Mouse (Mus musculus) hindbrain, embryonic 11.5 days (tissue): ENCODE measurements around the gene Fam57b. TPM values are rescaled to one million over a fixed set of nuclear protein-coding genes. Genes with fewer than 3 reads are reported as not detected.
"Not testable (repeated sequence)": the region's sequence is repeated elsewhere in the genome, so short reads cannot be mapped to it uniquely, and the experiment has no call there.

Experiments used
- ATAC-seq: fragments of 200-750 bp; cut with Nextera tagmentation; 2 replicates; pipeline ENCODE4 v1.8.0; 2017; ENCODE audit warnings: mild to moderate bottlenecking, moderate TSS enrichment, moderate library complexity; ENCODE audit not compliant: low FRiP score
- DNase-seq: peaks from one replicate; pipeline ENCODE4 v3.0.0-alpha.2; 2015; ENCODE audit warnings: low spot score
- H3K27ac ChIP-seq: fragments of 300-500 bp; sonication (generic); 2 replicates; pipeline ENCODE4 v1.5.1; 2014; ENCODE audit warnings: mild to moderate bottlenecking, low read depth, low read length
- H3K27me3 ChIP-seq: fragments of 300-500 bp; sonication (generic); 2 replicates; pipeline ENCODE4 v1.6.1; 2014; ENCODE audit warnings: mild to moderate bottlenecking, low read length, moderate library complexity, mixed read lengths; ENCODE audit not compliant: control insufficient read depth, insufficient read depth
- H3K36me3 ChIP-seq: fragments of 300-500 bp; sonication (generic); 2 replicates; pipeline ENCODE4 v1.6.1; 2014; ENCODE audit warnings: mild to moderate bottlenecking, low read length, moderate library complexity, mixed read lengths; ENCODE audit not compliant: control insufficient read depth, insufficient read depth
- H3K4me1 ChIP-seq: fragments of 300-500 bp; sonication (generic); replicated peaks from 2 replicates; pipeline ENCODE4 v1.6.1; 2014; ENCODE audit warnings: low read length, mixed read lengths; ENCODE audit not compliant: control insufficient read depth, insufficient read depth
- H3K4me2 ChIP-seq: fragments of 300-500 bp; sonication (generic); replicated peaks from 2 replicates; pipeline ENCODE4 v1.6.1; 2014; ENCODE audit warnings: mild to moderate bottlenecking, low read depth, low read length
- H3K4me3 ChIP-seq: fragments of 300-500 bp; sonication (generic); 2 replicates; pipeline ENCODE4 v1.5.1; 2014; ENCODE audit warnings: low read depth, low read length
- H3K9ac ChIP-seq: fragments of 300-500 bp; sonication (generic); 2 replicates; pipeline ENCODE4 v1.6.1; 2014; ENCODE audit warnings: low read depth, low read length
- H3K9me3 ChIP-seq: fragments of 300-500 bp; sonication (generic); 2 replicates; pipeline ENCODE4 v1.6.1; 2016; ENCODE audit warnings: low read length; ENCODE audit not compliant: control insufficient read depth
- WGBS: fragments of 180-500 bp; shearing (Covaris S2); extraction: QIAGEN DNeasy Blood & Tissue Kit; methylation state at CpG from one replicate; pipeline ENCODE4 v1.1.7; 2014; 5-methylcytosine and 5-hydroxymethylcytosine counted together
- polyA plus RNA-seq: library from polyadenylated mRNA; unstranded; fragments of >200 nt; fragmentation: Nextera tagmentation; extraction: Ambion mirVana; gene quantifications from 2 replicates; pipeline ENCODE4 v1.2.1, GENCODE M21; 2014

The Fam57b gene
- polyA plus RNA-seq, 1 experiment from 2014 or later: 16.3 TPM

DNA sequence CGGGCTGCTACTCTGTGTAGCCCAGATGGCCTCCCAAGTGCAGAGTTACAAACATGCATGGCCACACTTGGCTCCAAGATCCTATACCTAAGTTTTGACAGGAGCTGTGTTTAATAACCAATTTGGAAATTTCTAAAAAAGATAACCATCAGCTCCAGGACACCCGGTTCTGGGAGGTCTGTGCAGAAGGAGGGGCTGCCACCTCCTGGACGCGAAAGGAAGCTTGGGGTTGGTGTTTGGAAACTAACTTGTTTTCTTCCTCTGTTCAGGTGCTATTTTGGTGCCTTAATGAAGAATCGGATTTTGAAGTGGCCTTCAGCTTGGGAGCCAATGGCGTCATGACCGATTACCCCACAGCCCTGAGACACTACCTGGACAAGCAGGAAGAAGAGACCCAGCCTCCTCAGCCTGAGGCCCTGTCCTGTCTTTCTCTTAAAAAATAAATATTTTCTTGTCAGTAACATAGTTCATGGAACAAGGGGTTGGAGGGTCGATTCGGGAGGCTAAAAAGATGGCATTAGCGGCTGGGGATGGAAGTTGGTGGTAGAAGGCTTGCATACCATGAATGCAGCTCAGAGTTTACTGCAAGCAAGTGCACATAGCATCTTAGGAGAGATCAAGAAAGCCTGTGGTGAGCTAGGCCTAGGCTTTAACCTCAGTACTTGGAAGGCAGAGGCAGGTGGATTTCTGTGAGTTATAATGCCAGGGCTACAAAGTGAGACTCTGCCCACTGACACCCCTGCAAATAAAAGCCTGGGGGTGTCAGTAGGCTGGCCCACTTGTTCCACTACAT, 22.1 kb upstream of the Fam57b start:
- H3K4me2 ChIP-seq: no peak overlapping the region
- H3K36me3 ChIP-seq: no peaks in the 10 kb centered on the region
- no peak overlapping the region for H3K9ac ChIP-seq
- H3K27ac ChIP-seq: no peak overlapping the region
- no peaks in the 10 kb centered on the region for H3K27me3 ChIP-seq
- H3K4me1 ChIP-seq: peaks cover 10% of the 10 kb centered on the region
- no peak for DNase-seq
- no peaks in the 10 kb centered on the region for H3K9me3 ChIP-seq
- WGBS: 83% methylated on average over 10 of the region's 10 CpGs
- no peak for ATAC-seq
- H3K4me3 ChIP-seq: no peak overlapping the region

DNA sequence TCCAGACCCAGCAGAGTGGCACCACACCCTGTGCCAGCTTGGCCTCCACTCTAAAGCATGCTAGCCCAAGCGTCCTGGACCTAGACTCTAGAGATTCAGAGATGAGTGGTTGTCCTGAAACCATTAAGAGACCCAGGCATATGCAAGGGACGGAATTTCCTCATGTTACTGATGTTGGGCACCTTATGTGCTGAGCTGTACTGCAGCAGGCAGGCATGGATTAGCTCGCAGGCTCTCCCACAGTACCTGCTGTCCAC, 21.6 kb upstream of the Fam57b start:
- Histone ChIP-seq H3K27me3 (no peaks in the 10 kb centered on the region), H3K4me2 (peak overlapping the region; percentile 95; the same call in 1 of the 2 replicates), H3K9ac (peak overlapping the region; percentile 85; the same call in 1 of the 2 replicates), H3K36me3 (no peaks in the 10 kb centered on the region), H3K4me3 (peak overlapping the region; percentile 56; the same call in 1 of the 2 replicates), H3K27ac (peak overlapping the region; percentile 71), H3K4me1 (peaks cover 10% of the 10 kb centered on the region), H3K9me3 (no peaks in the 10 kb centered on the region)
- 70% methylated on average over 3 of the region's 3 CpGs for WGBS
- DNase-seq: no peak
- no peak for ATAC-seq

DNA sequence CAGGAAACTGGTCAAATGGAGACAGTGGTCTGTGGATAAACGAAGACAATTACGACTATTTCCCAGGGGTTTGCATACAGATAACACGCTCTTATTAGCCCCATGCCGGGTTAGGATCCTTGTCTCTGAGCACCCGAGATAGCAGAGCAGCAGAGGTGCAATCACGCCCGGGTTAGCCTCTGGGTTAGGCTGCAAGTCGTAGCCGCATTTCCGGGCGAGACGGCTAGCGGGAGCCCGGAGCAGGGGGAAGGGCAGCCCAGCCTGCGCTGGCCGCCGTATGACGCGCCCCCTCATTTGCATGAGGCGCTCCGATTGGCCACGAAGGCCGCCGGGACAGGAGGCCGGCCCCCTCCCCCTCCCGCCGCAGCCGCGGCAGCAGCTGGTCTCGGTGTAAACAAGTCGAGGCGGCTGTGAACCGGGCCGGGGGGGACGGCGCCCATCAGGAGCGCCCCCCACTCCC, 20.8 kb upstream of the Fam57b start, which contains the start of gene Ypel3:
Ypel3 (plus strand) TSS at position 358 of the 460 bp plus-strand sequence.
- WGBS: under 1% methylated on average over 28 of the region's 37 CpGs
- peaks cover 10% of the 10 kb centered on the region for H3K4me1 ChIP-seq
- no peaks in the 10 kb centered on the region for H3K9me3 ChIP-seq
- no peaks in the 10 kb centered on the region for H3K36me3 ChIP-seq
- peak within 1 kb of the TSS; percentile 56 for H3K4me3 ChIP-seq
- ATAC-seq (peak; percentile 85), DNase-seq (peak; percentile 92)
- H3K27ac ChIP-seq: peak within 1 kb of the TSS; percentile 71
- H3K27me3 ChIP-seq: no peaks in the 10 kb centered on the region
- H3K9ac ChIP-seq: peak within 1 kb of the TSS; percentile 85
- H3K4me2 ChIP-seq: peak within 1 kb of the TSS; percentile 95

DNA sequence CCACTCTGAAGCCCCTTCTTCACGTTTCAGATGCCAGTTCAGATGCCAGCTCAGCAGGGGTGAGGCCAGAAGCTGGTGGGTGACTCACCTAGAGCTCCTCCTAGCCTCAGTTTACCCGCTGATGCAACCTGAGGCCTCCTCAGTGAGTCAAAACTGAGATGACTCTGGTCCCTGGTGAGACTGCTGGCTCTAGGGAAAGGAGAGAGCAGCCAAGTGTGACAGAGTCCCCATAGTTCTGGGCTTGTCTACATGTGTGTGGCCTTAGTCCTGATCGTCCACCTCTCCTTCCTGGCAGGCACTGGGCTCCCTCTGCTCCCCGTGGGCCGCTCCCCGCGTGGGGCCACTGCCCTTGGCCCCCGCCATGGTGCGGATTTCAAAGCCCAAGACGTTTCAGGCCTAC, 20.0 kb upstream of the Fam57b start:
- peak overlapping the region; percentile 56 for H3K4me3 ChIP-seq
- peaks cover 10% of the 10 kb centered on the region for H3K4me1 ChIP-seq
- no peaks in the 10 kb centered on the region for H3K9me3 ChIP-seq
- peak overlapping the region; percentile 42; the same call in 1 of the 2 replicates for H3K27ac ChIP-seq
- no peaks in the 10 kb centered on the region for H3K36me3 ChIP-seq
- WGBS: 40% methylated on average over 7 of the region's 10 CpGs
- H3K27me3 ChIP-seq: no peaks in the 10 kb centered on the region
- peak overlapping the region; percentile 85 for H3K9ac ChIP-seq
- H3K4me2 ChIP-seq: peak overlapping the region; percentile 95
- DNase-seq: no peak
- ATAC-seq: no peak

DNA sequence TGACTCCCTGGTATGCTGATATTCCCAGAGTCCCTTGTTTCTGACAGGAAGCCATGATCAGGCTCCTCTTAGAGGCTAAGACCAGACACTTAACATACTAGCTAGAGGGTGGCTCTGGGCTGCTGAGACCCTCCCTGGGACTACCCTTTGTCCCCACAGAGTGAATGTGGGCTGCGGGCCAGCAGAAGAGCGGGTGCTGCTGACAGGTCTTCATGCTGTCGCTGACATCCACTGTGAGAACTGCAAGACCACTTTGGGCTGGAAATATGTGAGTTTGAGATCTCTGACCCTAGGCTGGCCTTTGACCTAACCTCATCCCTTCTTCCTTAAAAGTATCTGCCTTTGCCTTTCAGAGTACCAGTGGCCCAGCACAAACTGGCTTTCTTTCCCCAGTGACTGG, 19.3 kb upstream of the Fam57b start:
- WGBS: 72% methylated on average over 3 of the region's 3 CpGs
- Histone ChIP-seq H3K4me1 (peaks cover 10% of the 10 kb centered on the region), H3K4me2 (0 out of 2 replicates have a peak overlapping the region, but pooled peaks have one; percentile 95), H3K9ac (no peak overlapping the region), H3K9me3 (no peaks in the 10 kb centered on the region), H3K27ac (no peak overlapping the region), H3K4me3 (no peak overlapping the region), H3K36me3 (no peaks in the 10 kb centered on the region), H3K27me3 (no peaks in the 10 kb centered on the region)
- DNase-seq (no peak), ATAC-seq (no peak)

DNA sequence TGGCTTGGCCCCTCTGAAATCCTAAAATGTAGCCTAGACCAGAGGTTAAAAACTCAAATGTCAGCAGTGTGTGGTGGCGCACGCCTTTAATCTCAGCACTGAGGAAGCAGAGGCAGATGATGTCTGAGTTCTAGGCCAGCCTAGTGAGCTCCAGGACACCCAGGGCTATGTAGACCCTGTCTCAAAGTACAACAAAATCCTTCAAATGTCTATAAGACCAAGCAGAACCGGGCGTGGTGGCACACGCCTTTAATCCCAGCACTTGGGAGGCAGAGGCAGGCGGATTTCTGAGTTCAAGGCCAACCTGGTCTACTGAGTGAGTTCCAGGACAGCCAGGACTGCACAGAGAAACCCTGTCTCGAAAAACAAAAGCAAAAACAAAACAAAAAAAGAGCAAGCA, 18.4 kb upstream of the Fam57b start:
- not testable (repeated sequence) for H3K4me2 ChIP-seq, ATAC-seq, H3K4me1 ChIP-seq, H3K9ac ChIP-seq, H3K27ac ChIP-seq, H3K9me3 ChIP-seq, DNase-seq, H3K36me3 ChIP-seq, H3K27me3 ChIP-seq, H3K4me3 ChIP-seq
- WGBS: 95% methylated on average over 7 of the region's 7 CpGs

DNA sequence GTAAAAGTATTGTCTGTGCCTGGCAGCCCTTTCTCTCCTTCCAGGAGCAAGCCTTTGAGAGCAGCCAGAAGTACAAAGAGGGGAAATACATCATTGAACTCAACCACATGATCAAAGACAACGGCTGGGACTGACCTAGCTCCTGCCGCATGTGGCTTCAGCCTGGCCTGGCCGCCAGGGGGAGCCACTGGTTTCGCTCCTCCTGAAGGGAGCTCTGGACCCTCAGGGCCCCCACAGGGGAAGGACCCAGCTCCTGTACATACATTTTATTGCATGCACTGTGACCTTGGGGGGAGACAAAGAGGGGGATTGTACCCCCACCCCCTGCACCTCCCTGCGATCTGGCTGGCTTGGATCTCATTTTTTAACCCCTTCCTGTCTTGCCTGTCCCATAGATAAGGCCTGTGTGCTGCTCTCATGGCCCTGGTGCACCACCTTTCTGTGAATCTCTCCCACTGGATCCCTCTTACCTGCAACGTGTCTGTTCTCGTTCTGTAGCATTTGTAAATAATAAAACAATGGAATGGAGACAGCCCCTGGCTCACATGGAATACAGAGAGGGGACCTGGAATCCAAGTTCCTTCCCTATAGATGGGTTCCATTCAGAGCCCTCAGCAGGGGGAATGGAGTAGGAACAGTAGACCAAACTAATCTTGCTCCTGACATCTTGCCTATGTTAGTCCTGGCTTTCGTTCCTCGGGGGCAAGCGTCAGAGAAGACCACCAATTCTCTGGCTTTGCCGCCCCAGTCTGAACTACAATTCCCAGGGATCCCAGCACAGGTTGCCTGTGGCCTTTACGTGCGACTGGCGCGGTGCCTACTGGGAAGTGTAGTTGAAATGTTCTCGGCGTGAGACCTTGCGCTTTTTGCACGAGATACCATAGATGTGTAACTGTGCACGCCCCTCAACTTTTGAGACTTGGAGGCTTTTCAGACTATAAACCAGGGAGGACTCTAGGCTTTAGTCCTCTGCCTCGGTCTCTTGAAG, 17.2 kb upstream of the Fam57b start:
- Histone ChIP-seq H3K27me3 (no peaks in the 10 kb centered on the region), H3K9ac (peak overlapping the region; percentile 34), H3K4me1 (peaks cover 10% of the 10 kb centered on the region), H3K9me3 (no peaks in the 10 kb centered on the region), H3K4me2 (peak overlapping the region; percentile 92), H3K4me3 (peak overlapping the region; percentile 43), H3K36me3 (peaks cover 6% of the 10 kb centered on the region; the same call in 1 of the 2 replicates), H3K27ac (peak overlapping the region; percentile 77)
- ATAC-seq (peak; percentile 77), DNase-seq (peak; percentile 96)
- under 1% methylated on average over 21 of the region's 21 CpGs for WGBS

DNA sequence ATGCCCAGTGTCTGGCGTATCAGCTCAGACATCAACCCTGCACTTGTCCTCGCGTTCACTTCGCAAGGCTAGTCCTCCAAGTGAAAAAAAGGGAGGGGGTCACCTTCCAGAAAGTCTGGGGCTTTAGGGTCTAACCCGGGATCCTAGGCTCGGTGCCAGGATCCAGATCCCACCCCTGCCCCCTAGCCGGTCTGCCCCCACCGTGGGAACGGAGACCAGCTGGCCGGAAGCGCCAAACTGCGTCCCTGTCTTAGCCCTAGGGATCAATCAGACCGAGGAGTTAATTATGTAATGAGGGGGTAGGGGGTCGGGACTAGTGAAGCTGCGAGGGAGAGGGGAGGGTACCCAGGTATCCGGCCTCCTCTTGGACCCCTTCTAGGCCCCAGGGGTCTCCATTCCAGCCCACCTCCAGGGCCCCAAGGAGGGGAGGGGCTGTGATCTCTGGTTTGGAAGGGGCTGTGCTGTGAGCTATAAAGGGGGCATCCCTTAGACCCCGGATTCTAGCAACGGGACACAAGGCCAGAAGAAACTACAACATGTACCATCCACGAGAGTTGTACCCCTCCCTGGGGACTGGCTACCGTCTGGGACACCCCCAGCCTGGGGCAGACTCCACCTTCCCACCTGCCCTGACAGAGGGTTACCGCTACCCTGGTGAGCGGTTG, 16.4 kb upstream of the Fam57b start, which contains the start of gene Tbx6:
Tbx6 (plus strand) TSS at position 513 of the 665 bp plus-strand sequence.
- Histone ChIP-seq H3K4me2 (peak within 1 kb of the TSS; percentile 92), H3K4me1 (peaks cover 5% of the 10 kb centered on the region), H3K4me3 (peak within 1 kb of the TSS; percentile 43), H3K27ac (peak within 1 kb of the TSS; percentile 77), H3K36me3 (peaks cover 7% of the 10 kb centered on the region; the same call in 1 of the 2 replicates), H3K9me3 (no peaks in the 10 kb centered on the region), H3K27me3 (no peaks in the 10 kb centered on the region), H3K9ac (peak within 1 kb of the TSS; percentile 34)
- ATAC-seq: peak; percentile 30
- DNase-seq: no peak
- WGBS: 7% methylated on average over 22 of the region's 22 CpGs
